Mouse (Mus musculus) midbrain, embryonic 12.5 days (tissue): ENCODE results near the gene Pon1. TPM values are rescaled to one million over a fixed set of nuclear protein-coding genes. Genes with fewer than 3 reads are reported as not detected.
A peak's percentile ranks its signal among the peaks of the same experiment; 100 is the strongest.

Experiments
- ATAC-seq: fragments of 200-750 bp; cut with Nextera tagmentation; 2 replicates; pipeline ENCODE4 v1.8.0; 2017; ENCODE audit warnings: low read depth, moderate TSS enrichment, moderate library complexity; ENCODE audit not compliant: low FRiP score
- H3K27ac ChIP-seq: fragments of 300-500 bp; sonication (generic); replicated peaks from 2 replicates; pipeline ENCODE4 v1.5.1; 2016; ENCODE audit warnings: mild to moderate bottlenecking
- H3K27me3 ChIP-seq: fragments of 300-500 bp; sonication (generic); 2 replicates; pipeline ENCODE4 v1.6.1; 2016; ENCODE audit warnings: mild to moderate bottlenecking
- H3K36me3 ChIP-seq: fragments of 300-500 bp; sonication (generic); 2 replicates; pipeline ENCODE4 v1.6.1; 2016
- H3K4me1 ChIP-seq: fragments of 300-500 bp; sonication (generic); 2 replicates; pipeline ENCODE4 v1.6.1; 2016
- H3K4me2 ChIP-seq: fragments of 300-500 bp; sonication (generic); replicated peaks from 2 replicates; pipeline ENCODE4 v1.6.1; 2016; ENCODE audit warnings: mild to moderate bottlenecking, moderate library complexity
- H3K4me3 ChIP-seq: fragments of 300-500 bp; sonication (generic); 2 replicates; pipeline ENCODE4 v1.5.1; 2016; ENCODE audit warnings: mild to moderate bottlenecking
- H3K9ac ChIP-seq: fragments of 300-500 bp; sonication (generic); replicated peaks from 2 replicates; pipeline ENCODE4 v1.6.1; 2016; ENCODE audit warnings: mild to moderate bottlenecking, moderate library complexity
- H3K9me3 ChIP-seq: fragments of 300-500 bp; sonication (generic); 2 replicates; pipeline ENCODE4 v1.6.1; 2016; ENCODE audit warnings: mild to moderate bottlenecking
- WGBS: fragments of 180-500 bp; shearing (Covaris S2); methylation state at CpG from one replicate; pipeline ENCODE4 v1.1.7; 2016; 5-methylcytosine and 5-hydroxymethylcytosine counted together
- polyA plus RNA-seq: library from polyadenylated mRNA; unstranded; fragments of >200 nt; fragmentation: Nextera tagmentation; extraction: Ambion mirVana; gene quantifications from 2 replicates; pipeline ENCODE4 v1.2.1, GENCODE M21; 2016

Pon1 gene
- polyA plus RNA-seq, 1 experiment from 2014 or later, result not detected

- Histone ChIP-seq H3K4me1 (no peaks in the 10 kb centered on the region), H3K9ac (no peak overlapping the region), H3K4me2 (no peak overlapping the region), H3K27ac (no peak overlapping the region), H3K36me3 (no peaks in the 10 kb centered on the region), H3K9me3 (no peaks in the 10 kb centered on the region), H3K27me3 (no peaks in the 10 kb centered on the region), H3K4me3 (no peak overlapping the region)
- 83% methylated on average over 8 of the region's 8 CpGs for WGBS
- ATAC-seq, result no peak
These were observed 5.7 kb upstream of the Pon1 start for GRCm38 (mm10) chr6:5199376-5199905.

GRCm38 (mm10) chr6:5198590-5198989 lies 4.8 kb upstream of the Pon1 start:
- Histone ChIP-seq H3K4me2 (no peak overlapping the region), H3K4me3 (no peak overlapping the region), H3K27ac (no peak overlapping the region), H3K27me3 (no peaks in the 10 kb centered on the region), H3K9ac (no peak overlapping the region), H3K9me3 (no peaks in the 10 kb centered on the region), H3K36me3 (no peaks in the 10 kb centered on the region), H3K4me1 (no peaks in the 10 kb centered on the region)
- no peak for ATAC-seq
- 96% methylated on average over 5 of the region's 5 CpGs for WGBS

GRCm38 (mm10) chr6:5190761-5191160 lies 3.0 kb downstream of the Pon1 start:
- Histone ChIP-seq H3K27ac (no peak overlapping the region), H3K4me3 (no peak overlapping the region), H3K9ac (no peak overlapping the region), H3K36me3 (no peaks in the 10 kb centered on the region), H3K27me3 (no peaks in the 10 kb centered on the region), H3K4me2 (no peak overlapping the region), H3K4me1 (no peaks in the 10 kb centered on the region), H3K9me3 (no peaks in the 10 kb centered on the region)
- ATAC-seq, result no peak
- WGBS, result 85% methylated on average over 4 of the region's 4 CpGs

GRCm38 (mm10) chr6:5189507-5189906 lies 4.2 kb downstream of the Pon1 start:
- no peak overlapping the region for H3K4me2 ChIP-seq
- no peak overlapping the region for H3K27ac ChIP-seq
- no peaks in the 10 kb centered on the region for H3K27me3 ChIP-seq
- no peak for ATAC-seq
- H3K4me3 ChIP-seq, result no peak overlapping the region
- WGBS, result 80% methylated on average over 4 of the region's 4 CpGs
- no peaks in the 10 kb centered on the region for H3K4me1 ChIP-seq
- H3K9ac ChIP-seq, result no peak overlapping the region
- H3K9me3 ChIP-seq, result no peaks in the 10 kb centered on the region
- H3K36me3 ChIP-seq, result no peaks in the 10 kb centered on the region

GRCm38 (mm10) chr6:5188938-5189337 lies 4.8 kb downstream of the Pon1 start:
- no peak for ATAC-seq
- Histone ChIP-seq H3K36me3 (no peaks in the 10 kb centered on the region), H3K4me1 (no peaks in the 10 kb centered on the region), H3K4me2 (no peak overlapping the region), H3K9ac (no peak overlapping the region), H3K27ac (no peak overlapping the region), H3K9me3 (no peaks in the 10 kb centered on the region), H3K4me3 (no peak overlapping the region), H3K27me3 (no peaks in the 10 kb centered on the region)
- 83% methylated on average over 6 of the region's 6 CpGs for WGBS

- no peaks in the 10 kb centered on the region for H3K36me3 ChIP-seq
- H3K9me3 ChIP-seq, result no peaks in the 10 kb centered on the region
- 88% methylated on average over 5 of the region's 5 CpGs for WGBS
- no peak overlapping the region for H3K4me3 ChIP-seq
- no peak overlapping the region for H3K27ac ChIP-seq
- H3K4me1 ChIP-seq, result no peaks in the 10 kb centered on the region
- ATAC-seq, result no peak
- no peak overlapping the region for H3K9ac ChIP-seq
- no peaks in the 10 kb centered on the region for H3K27me3 ChIP-seq
- no peak overlapping the region for H3K4me2 ChIP-seq
These were observed 5.7 kb downstream of the Pon1 start for GRCm38 (mm10) chr6:5188036-5188435.

GRCm38 (mm10) chr6:5187586-5187985 lies 6.2 kb downstream of the Pon1 start:
- Histone ChIP-seq H3K27me3 (no peaks in the 10 kb centered on the region), H3K4me2 (no peak overlapping the region), H3K27ac (no peak overlapping the region), H3K4me1 (no peaks in the 10 kb centered on the region), H3K4me3 (no peak overlapping the region), H3K9ac (no peak overlapping the region), H3K9me3 (no peaks in the 10 kb centered on the region), H3K36me3 (no peaks in the 10 kb centered on the region)
- WGBS, result 82% methylated on average over 6 of the region's 6 CpGs
- ATAC-seq, result no peak

- ATAC-seq, result no peak
- Histone ChIP-seq H3K4me3 (no peak overlapping the region), H3K36me3 (no peaks in the 10 kb centered on the region), H3K27ac (no peak overlapping the region), H3K9ac (no peak overlapping the region), H3K9me3 (no peaks in the 10 kb centered on the region), H3K4me1 (no peaks in the 10 kb centered on the region), H3K27me3 (no peaks in the 10 kb centered on the region), H3K4me2 (no peak overlapping the region)
- WGBS, result 85% methylated on average over 7 of the region's 7 CpGs
These were observed 7.4 kb downstream of the Pon1 start for GRCm38 (mm10) chr6:5186229-5186950.

- ATAC-seq, result no peak
- 89% methylated on average over 5 of the region's 5 CpGs for WGBS
- no peak overlapping the region for H3K4me2 ChIP-seq
- H3K9ac ChIP-seq, result no peak overlapping the region
- no peaks in the 10 kb centered on the region for H3K27me3 ChIP-seq
- H3K4me1 ChIP-seq, result peaks cover 12% of the 10 kb centered on the region
- H3K4me3 ChIP-seq, result no peak overlapping the region
- no peaks in the 10 kb centered on the region for H3K36me3 ChIP-seq
- H3K9me3 ChIP-seq, result no peaks in the 10 kb centered on the region
- H3K27ac ChIP-seq, result no peak overlapping the region
These were observed 13.1 kb downstream of the Pon1 start for GRCm38 (mm10) chr6:5180645-5181044.

GRCm38 (mm10) chr6:5179189-5179588 lies 14.6 kb downstream of the Pon1 start:
- no peaks in the 10 kb centered on the region for H3K36me3 ChIP-seq
- H3K4me1 ChIP-seq, result peaks cover 12% of the 10 kb centered on the region
- no peak overlapping the region for H3K9ac ChIP-seq
- no peak for ATAC-seq
- no peaks in the 10 kb centered on the region for H3K9me3 ChIP-seq
- no peak overlapping the region for H3K4me3 ChIP-seq
- WGBS, result 83% methylated on average over 6 of the region's 6 CpGs
- no peak overlapping the region for H3K27ac ChIP-seq
- no peaks in the 10 kb centered on the region for H3K27me3 ChIP-seq
- H3K4me2 ChIP-seq, result no peak overlapping the region

GRCm38 (mm10) chr6:5177967-5178891 lies 15.5 kb downstream of the Pon1 start:
- Histone ChIP-seq H3K36me3 (no peaks in the 10 kb centered on the region), H3K27ac (no peak overlapping the region), H3K27me3 (no peaks in the 10 kb centered on the region), H3K9ac (no peak overlapping the region), H3K9me3 (no peaks in the 10 kb centered on the region), H3K4me1 (peaks cover 12% of the 10 kb centered on the region), H3K4me2 (peak overlapping the region; percentile 44), H3K4me3 (peak overlapping the region; percentile 22)
- WGBS, result 42% methylated on average over 19 of the region's 19 CpGs
- peak; percentile 69; the same call in 1 of the 2 replicates for ATAC-seq

GRCm38 (mm10) chr6:5174179-5174812 lies 19.4 kb downstream of the Pon1 start:
- no peak overlapping the region for H3K27ac ChIP-seq
- H3K4me1 ChIP-seq, result peaks cover 12% of the 10 kb centered on the region
- no peak overlapping the region for H3K4me2 ChIP-seq
- H3K4me3 ChIP-seq, result no peak overlapping the region
- 93% methylated on average over 10 of the region's 10 CpGs for WGBS
- H3K27me3 ChIP-seq, result no peaks in the 10 kb centered on the region
- no peaks in the 10 kb centered on the region for H3K36me3 ChIP-seq
- H3K9me3 ChIP-seq, result no peaks in the 10 kb centered on the region
- ATAC-seq, result no peak
- no peak overlapping the region for H3K9ac ChIP-seq
